Mouse (Mus musculus) brain, embryonic 18.5 days (tissue): ENCODE results near the gene Adap1.

Experiments
- DNase-seq: peaks from one replicate; pipeline ENCODE4 v3.0.0-alpha.2; 2012; ENCODE audit warnings: low read depth, low spot score

The Adap1 gene

DNA sequence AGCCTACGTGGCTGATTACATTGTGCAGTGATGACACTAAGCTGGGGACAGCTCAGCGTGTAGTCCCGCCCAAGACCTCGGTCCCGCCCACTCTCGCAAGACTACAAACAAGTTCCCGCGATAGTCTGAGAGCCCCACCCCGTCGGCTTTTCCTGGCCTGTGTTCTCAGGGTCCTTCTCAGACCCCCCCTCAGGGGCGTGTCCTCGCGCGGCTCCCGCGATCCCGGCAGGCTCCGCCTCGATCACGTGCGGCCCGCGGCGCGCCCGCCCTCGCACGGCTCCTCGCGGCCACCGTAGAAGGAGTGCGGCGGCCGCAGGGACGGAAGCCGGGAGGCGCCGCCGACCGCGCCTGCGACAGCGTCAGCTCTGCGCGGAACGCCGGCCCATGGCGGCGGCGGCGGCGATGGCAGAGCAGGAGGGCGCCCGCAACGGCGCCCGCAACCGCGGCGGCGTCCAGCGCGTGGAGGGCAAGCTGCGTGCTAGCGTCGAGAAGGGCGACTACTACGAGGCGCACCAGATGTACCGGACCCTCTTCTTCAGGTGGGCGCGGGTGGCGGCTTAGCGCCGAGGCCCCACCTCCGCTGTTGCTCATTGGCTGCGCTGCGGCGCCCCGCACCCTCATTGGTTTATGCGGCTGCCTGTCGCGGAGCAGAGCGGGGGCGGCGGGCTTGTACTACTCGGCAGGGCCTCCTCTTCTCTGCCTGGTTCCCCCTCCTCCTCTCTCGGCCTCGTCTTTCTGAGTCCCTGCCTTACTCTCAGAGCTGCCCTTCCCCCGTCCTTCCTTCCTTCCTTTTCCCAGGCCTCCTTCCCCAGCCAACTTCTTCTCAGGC is 73.1 kb downstream of the Adap1 start, which contains the start of gene Get4:
Gene Get4, plus strand, starts transcription at position 244 of the 829 bp plus-strand sequence.
- peak; percentile 99 for DNase-seq

DNA sequence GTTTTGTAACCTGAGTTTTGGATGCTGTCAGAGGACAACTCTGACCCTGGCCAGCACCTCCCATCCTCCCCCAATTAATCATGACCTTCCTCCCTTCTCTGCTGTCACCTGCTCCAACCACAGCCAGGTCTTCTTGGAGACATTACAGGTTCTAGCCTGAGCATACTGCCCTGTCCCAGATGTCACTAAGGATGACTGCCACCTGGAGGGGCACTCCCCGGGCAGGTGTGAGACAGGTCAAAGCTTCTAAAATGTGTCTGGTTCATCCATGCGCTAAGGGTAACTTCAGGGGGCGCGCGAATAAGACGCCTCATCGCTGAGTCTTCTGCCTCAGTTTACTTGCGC is 73.7 kb downstream of the Adap1 start:
- no peak for DNase-seq

DNA sequence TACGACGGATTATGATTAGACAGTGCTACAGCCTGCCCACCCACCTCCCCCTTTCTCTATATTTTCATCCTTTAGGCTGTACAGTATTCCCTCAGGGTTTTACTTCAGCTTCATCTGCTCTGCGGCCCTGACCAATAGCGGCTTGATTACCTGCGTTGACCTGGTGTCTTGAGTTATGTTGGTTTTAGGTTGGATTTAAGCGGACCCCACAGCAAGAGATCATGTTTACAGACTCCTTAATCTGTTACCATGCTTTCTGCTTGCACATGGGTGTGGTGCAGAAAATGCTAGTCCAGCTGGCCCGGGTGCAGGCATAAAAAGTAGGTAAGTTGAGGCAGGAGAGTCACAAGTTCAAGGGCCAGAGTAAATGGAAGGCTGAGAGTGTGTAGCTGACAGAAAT is 74.1 kb downstream of the Adap1 start:
- DNase-seq = no peak

DNA sequence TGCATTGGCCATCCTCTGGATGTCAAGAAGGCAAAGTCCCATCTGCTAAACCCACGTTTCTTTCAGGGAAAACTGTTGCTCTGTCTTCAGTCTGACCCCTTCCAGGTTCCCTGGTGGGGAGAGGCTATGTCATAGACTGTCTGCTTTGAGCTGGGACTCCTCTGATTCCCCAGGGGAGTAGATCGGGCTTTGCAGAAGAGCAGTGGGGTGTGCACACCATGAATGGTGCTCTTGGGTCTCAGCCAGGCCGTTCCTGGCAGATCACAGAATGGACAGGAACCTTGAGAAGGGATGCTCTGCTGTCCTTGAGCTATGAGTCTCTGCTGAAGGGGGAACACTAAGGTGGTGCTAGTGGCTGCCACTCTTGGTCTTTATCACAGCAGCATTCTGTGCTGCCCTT is 76.6 kb downstream of the Adap1 start:
- DNase-seq = no peak

DNA sequence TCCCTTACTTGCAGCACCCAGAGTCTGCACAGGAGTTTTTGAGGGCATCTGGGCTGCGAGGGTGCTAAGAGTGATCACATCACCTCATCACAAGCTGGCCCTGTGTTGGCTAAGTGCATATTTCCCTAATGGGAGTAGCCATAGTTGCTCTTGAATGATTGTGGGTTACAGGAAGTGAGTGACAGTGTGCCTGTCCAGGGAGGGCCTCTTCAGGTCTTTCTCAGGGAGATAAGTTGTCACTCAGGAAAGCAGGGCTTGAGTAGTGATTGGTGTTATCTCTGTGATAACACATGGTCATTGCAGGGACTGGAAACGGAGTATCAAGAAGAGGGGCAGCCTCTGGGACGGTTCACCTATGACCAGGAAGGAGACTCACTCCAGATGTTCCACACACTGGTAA is 77.7 kb downstream of the Adap1 start:
- no peak for DNase-seq

DNA sequence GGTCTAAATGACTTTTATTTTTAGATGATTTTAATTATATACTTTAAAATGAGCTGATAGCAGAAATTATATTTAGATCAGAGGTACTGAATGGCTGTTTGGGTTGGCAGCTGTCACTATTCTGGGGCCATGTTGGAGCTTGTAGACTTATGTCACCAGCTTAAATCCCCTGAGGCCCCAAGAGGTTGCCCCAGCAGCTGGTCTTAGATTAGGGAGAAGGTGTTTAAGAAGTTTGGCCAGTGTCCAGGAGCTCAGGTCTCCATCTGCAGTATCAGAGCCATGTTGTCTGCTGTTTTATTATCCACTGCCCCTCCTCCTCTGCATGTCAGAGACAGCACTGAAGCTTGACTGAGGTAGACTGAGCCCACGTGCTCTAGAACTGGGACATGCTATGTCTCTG is 82.0 kb downstream of the Adap1 start:
- no peak for DNase-seq

DNA sequence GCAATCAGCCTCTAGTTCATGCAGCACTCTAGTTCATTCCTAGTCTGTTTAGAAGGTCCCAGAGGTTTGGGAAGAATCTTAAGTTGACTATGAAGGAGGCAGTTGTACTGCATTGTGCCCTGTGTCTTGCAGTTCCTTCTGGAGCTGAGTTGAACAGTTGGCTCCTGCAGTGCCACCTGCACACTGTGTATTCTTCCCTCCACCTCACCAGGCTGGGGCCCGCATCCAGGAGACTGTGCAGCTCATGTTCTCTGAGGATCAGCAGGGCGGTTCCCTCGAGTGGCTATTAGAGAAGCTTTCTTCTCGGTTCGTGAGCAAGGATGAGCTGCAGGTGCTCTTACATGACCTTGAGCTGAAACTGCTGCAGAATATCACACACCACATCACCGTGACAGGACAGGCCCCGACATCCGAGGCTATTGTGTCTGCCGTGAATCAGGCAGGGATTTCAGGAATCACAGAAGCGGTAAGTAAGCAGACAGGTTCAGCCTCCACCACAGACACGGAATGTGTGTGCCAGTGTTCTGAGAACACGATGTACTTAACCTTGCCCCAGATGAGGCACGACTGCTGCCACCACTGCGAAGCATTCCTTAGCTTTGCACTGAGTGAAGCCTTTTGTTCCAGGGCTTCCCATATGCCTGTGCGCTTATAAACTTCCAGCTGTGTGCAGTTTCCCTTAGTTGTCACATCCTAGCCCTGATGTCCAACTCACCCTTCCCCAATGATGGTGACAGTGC is 84.2 kb downstream of the Adap1 start:
- no peak for DNase-seq

DNA sequence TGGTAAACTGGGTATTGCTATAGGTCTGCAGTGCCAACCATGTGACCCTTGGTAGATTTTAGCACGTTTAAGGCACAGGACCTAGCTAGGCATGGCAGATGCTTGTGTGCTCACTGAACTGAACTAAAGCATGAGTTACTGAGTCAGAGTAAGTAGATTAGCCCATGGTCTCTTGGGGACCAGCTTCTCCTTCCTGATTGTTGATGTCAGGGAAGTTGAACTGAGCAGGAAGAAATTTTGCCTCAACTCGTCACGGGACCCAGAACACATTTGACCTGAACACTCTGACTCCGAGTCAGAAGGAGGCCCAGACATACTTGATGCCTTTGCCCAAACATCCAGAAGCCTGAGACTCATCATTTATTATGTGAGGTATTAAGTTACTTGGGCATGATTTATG is 88.0 kb downstream of the Adap1 start:
- DNase-seq = no peak

DNA sequence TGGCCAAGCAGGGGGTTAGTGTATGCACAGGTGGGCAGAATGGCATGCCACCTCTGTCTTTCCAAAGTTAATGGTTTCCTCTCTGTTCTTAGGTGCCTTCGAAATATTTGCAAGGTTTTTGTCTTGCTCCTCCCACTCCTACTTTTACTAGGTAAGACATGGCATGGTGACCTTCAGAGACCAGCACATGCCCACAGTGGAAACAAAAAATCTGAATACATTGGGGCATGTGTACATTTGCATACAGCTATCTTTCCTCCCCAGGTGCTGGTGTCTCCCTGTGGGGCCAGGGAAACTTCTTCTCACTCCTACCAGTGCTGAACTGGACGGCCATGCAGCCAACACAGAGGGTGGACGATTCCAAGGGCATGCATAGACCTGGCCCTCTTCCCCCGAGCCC is 91.0 kb downstream of the Adap1 start:
- DNase-seq = no peak

DNA sequence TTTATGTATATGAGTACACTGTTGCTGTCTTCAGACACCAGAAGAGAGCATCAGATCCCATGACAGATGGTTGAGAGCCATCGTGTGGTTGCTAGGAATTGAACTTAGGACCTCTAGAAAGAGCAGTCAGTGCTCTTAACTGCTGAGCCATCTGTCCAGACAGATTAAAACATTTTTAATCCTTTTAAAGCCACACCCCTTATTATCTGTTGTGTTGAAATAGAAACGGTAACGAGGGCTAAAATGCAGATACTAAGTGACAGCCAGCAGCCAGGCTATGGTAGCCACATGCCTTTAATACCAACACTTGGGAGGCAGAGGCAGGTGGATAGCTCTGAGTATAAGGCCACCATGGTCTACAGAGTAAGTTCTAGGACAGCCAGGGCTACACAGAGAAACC is 93.3 kb downstream of the Adap1 start:
- DNase-seq = no peak

DNA sequence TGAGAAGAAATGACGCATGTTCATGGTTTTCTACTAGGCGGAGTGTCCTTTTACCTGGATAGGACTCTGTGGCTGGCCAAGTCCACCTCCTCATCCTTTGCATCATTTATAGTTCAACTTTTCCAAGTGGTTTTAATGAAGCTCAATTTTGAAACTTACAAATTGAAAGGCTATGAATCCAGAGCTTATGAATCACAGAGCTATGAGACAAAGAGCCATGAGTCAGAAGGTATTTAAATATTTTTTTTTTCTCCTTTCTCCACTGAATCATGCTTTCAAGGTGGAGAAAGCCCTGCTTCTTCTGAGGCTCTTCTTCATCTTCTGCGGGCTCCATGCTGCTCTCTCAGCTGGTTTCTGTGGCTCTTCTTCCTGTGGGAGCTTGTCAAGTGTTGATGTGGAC is 95.7 kb downstream of the Adap1 start:
- DNase-seq = no peak

DNA sequence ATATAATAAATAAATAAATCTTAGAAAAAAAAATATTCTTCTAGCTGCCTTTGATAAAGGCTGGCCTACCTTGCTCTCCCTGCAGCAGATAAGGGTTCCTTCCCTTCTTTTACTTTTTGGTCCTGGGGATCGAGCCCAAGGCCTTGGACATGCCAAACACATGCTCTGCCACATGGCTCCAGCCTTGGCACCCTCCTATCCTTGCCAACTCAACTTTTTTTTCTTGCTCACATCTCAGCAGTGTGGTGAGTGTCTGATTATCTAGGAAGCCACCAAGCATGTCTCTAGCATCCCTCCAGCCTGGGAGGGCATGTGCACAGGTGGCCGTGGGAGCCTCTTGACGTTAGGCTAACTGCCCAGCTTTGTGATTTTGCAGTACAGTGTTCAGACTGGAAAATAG is 97.1 kb downstream of the Adap1 start:
- DNase-seq = no peak

DNA sequence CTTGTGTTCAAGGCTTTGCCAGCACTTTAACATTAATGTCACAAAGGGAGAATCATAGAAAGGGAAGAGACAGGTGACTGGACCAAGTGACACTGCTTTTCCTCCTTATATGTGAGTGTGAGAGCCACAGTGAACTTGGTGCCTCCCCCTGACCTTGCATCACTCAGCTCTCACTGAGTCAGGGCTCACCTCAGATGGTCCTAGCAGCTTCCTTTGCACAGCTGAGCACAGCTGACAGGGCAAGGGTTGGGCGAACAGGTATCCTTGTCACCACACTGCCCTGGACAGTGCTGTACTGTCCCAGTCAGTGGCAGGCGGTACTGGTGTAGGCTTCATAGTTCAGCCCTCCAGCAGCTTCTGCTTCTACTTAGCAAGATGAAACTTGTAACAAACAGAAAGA is 97.8 kb downstream of the Adap1 start:
- DNase-seq = no peak

DNA sequence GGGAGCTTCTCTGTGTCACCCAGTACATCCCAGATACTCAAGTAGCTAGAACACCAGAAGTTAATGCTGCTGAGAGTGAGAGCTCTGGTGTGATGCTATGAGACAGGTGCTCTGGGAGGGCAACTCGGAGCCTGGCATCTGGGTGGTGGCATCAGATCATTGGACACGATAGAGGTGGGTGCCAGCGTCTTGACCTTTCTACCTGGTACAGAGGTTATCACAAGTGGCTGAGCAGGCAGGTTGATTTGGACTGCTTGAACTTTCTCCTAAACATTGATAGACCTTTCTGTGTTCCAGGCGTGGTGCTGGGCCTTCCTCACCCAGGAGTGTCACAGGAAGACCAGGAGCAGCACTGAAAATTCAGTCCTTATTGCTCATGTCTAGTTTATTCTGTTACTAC is 98.2 kb downstream of the Adap1 start:
- no peak for DNase-seq

DNA sequence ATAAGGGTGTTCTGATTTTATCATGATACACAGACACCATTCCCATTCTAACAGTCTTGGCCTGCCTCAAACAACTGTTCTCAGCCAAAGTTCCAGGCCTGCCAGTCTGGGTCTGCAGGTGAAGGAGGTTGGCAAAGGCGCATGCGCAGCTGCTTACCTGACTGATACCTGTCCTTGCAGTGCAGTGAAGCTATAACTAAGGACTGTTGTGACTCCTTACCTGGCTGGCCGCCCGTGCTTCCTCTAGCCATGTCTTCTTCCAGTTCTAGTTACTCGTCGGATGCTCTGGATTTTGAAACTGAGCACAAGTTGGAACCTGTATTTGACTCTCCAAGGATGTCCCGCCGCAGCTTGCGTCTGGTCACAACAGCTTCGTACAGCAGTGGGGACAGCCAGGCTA is 102.1 kb downstream of the Adap1 start:
- no peak for DNase-seq
